Mouse (Mus musculus) liver, postnatal 0 days (tissue): ENCODE data around the gene Hsd17b6.

Source experiments
- CTCF ChIP-seq: sonication (generic); IDR thresholded peaks from 2 replicates; pipeline ENCODE4 v1.5.1; 2016; ENCODE audit warnings: antibody characterized with exemption, low read depth
- EP300 ChIP-seq: IDR thresholded peaks from 2 replicates; pipeline ENCODE4 v1.6.1; 2016; ENCODE audit warnings: antibody characterized with exemption, low read depth, mild to moderate bottlenecking

GRCm38 (mm10) chr10:127951821-127952220 is 55.6 kb downstream of the Hsd17b6 start:
- TF ChIP-seq CTCF, result no peak
- TF ChIP-seq EP300, result no peak
